Mouse (Mus musculus) kidney, adult 18-20 months (tissue): ENCODE measurements at regions not wholly inside any gene's neighbourhood (a gene's known extent, or its start where the extent isn't known, plus 50 kb on each side); places are given as distances from the start of the nearest gene placed in this dataset.
"Not testable (repeated sequence)": the region's sequence is repeated elsewhere in the genome, so short reads cannot be mapped to it uniquely, and the experiment has no call there.

Experiments used
- DNase-seq: peaks from one replicate; pipeline ENCODE4 v3.0.0; 2021

GRCm38 (mm10) chr14:74217914-74218446 lies 422.7 kb upstream of the Htr2a start:
- no peak for DNase-seq

GRCm38 (mm10) chr14:74219761-74220160 lies 420.9 kb upstream of the Htr2a start:
- peak; percentile 30 for DNase-seq

- DNase-seq: no peak
Observed at GRCm38 (mm10) chr14:74222093-74222492, 418.5 kb upstream of the Htr2a start.

- no peak for DNase-seq
Observed at GRCm38 (mm10) chr14:74229560-74230187, 411.0 kb upstream of the Htr2a start.

- DNase-seq: no peak
Observed at GRCm38 (mm10) chr14:74240212-74240611, 400.4 kb upstream of the Htr2a start.

- no peak for DNase-seq
Observed at GRCm38 (mm10) chr14:74249263-74249878, 391.3 kb upstream of the Htr2a start.

GRCm38 (mm10) chr14:74250021-74250420 lies 390.6 kb upstream of the Htr2a start:
- no peak for DNase-seq

DNA sequence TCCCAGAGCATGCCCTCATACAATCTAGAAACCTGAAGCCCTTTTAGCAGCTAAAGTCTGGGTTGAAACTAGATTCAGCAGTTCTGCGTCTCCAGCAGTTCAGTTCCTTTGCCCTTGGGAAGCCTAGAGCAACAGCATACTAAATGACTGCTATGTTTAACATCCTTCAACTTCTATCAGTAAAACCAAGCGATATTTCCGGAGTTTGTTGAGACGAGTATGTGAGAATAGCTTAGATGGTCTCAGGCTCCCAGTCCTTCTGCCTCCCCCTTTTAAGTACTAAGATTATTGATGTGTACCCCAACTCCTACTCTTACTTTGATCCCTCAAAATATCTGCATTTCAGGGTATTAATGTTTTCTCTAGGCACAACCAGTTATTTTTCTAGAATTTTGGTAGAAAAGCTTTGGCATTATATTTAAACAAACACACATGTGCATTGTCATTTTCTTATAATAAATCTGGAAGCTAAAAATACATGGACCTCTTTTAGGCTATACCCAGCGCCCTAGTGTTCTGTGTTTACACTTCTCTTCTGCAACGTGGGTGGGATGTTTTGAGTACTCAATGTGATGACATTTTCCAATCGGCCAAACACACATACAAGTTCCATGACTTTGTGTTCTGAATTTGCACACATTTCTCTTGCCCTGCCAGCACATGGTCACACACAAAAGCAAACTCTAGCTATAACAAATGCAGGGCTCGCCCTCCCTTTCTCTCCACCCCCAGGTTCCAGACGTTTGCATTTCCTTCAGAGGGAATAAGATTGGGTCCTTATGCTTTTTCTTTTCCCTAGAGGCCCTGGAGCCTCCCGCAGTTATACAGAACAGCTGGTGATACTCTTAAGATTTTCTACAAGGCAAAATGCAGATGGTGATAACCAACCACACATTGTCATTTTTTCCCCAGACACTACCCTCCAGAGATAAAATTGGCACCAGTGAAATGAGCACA lies 388.2 kb upstream of the Htr2a start:
- no peak for DNase-seq

- no peak for DNase-seq
Observed at GRCm38 (mm10) chr14:74255000-74255399, 385.6 kb upstream of the Htr2a start.

- DNase-seq: no peak
Observed at GRCm38 (mm10) chr14:74259437-74259836, 381.2 kb upstream of the Htr2a start.

DNA sequence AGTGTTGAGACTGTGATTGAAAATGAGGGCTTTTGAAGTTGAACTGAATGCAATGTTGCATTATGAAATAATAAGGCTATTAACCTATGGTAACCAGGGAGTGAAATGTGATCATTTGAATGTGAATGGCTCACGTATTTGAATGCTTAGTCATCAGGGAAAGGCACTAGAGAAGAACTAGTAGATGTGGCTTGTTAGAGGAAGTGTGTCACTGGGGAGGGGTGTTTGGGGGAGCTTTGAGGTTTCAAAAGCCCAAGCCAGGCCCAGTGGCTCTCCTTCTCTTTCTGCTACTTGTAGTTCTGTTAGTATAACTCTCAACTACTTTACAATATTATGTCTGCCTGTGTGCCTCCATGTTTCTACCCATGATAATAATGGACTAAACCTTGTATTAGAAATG lies 373.6 kb upstream of the Htr2a start:
- no peak for DNase-seq

GRCm38 (mm10) chr14:74294560-74294959 lies 346.1 kb upstream of the Htr2a start:
- DNase-seq: no peak

- no peak for DNase-seq
Observed at GRCm38 (mm10) chr14:74304483-74304882, 336.2 kb upstream of the Htr2a start.

GRCm38 (mm10) chr14:74306717-74307307 lies 333.8 kb upstream of the Htr2a start:
- no peak for DNase-seq

DNA sequence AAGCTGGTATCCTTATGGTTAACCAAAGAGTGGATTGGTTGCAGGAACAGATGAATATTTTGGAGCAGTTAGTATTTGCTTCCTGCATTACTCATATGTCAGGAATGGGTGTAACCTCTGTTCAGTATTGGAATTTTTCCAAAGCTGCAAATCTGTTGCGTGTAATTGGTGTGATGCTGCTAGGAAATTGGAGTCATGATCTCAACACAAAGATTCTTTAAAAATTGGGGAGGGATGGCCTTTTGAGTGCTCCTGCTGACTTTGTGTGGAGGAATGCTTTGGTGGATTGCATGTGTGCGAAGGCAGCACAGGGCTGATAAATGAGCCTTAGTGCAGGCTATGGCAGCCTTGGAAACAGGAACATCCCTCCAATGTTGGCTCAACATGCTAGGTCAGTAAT lies 331.2 kb upstream of the Htr2a start:
- not testable (repeated sequence) for DNase-seq

DNA sequence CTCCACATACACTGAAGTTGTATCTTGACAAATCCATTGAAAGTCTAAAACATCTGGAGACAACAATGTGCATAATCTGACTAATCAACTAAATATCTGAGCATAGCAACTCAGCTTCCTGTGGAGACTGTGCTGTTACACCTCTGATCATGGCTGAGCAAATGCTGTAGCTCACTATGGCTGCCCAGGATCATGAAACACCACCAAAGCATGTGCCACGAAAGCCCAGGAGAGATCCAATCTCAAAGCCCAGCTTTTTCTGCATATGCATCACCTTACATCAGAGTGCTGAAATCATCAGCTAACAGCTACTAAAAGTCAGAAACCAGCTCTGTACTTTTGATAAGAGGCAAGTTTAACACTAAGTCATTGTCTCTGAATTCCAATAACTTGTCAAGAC lies 313.3 kb upstream of the Htr2a start:
- DNase-seq: no peak

DNA sequence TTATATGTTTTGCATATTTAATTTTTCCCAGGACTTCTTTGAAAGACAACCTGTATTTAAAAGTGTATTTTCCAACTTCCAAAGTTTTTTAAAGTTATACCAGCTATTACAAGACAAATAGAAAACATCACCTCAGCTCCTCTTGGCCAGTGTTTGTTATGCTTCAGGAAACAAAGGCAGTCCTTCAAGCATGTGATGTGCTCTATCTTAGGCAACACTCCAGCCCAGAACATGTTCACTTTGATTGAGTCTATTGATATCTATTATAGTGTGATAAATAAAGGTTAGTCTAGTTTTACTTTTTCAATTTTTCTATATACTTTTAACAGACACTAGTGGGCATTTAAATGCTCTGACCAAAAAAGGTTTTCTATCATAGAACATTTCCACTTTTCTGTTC lies 289.9 kb upstream of the Htr2a start:
- DNase-seq: no peak

GRCm38 (mm10) chr14:74352286-74352685 lies 288.4 kb upstream of the Htr2a start:
- no peak for DNase-seq

DNA sequence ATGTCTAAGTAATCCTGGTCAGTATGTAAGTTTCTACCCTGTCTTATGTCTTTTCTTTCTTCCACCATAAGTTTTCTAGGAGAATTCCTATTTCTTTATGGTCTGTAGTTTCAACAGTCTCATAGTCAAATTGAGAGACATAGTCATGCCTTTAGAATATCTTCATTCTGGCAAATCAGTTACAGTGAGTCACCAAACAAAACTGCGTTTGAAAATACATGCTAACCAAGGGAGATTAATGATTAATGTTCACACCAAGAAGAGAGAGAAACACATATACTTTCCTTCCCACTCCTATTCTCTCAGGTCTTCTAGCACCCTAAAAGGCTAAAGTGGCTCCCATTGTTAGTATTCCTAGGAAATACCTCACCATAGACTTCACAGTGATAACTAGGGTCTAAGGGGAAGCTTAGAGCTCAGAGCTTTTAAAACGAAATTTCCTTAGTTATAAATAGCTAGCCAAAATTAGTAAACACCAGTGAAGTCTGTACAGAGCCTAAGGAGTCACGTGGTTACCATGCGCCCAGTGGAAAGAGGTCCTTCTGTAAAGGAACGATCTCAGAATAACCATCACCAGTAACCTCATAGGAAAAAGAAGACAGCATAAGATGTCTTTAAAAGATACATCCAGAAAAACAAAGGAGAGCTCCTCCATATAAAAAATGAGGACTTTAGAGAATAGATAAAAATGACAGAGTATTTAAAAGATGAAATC lies 281.8 kb upstream of the Htr2a start:
- DNase-seq: no peak

GRCm38 (mm10) chr14:74359663-74360552 lies 280.7 kb upstream of the Htr2a start:
- DNase-seq: no peak

- no peak for DNase-seq
Observed at GRCm38 (mm10) chr14:74384481-74384880, 256.2 kb upstream of the Htr2a start.
